Mouse (Mus musculus): ENCODE data around the gene Cacna1d.

GRCm38 (mm10) chr14:30254776-30255175, 236.5 kb downstream of the Cacna1d start:
- no peak for TF ChIP-seq CTCF (IDR thresholded peaks at IDR 0.05; ENCODE audit: low read depth)
- no peak for TF ChIP-seq EP300 (IDR thresholded peaks at IDR 0.05; ENCODE audit: low read depth)

All from heart, postnatal 0 days (tissue).